Mouse (Mus musculus) cerebellum, postnatal 4 days (tissue): ENCODE measurements at regions not wholly inside any gene's neighbourhood (a gene's known extent, or its start where the extent isn't known, plus 50 kb on each side); places are given as distances from the start of the nearest gene placed in this dataset.

ENCODE experiments used
- DNase-seq, 2 experiments: peaks; one replicate each; pipeline ENCODE4 v3.0.0; 2022; ENCODE audit warnings: low spot score in 2 of 2, mixed read lengths in 1 of 2

- peak in 1 of 2 experiments; percentile 18 for DNase-seq
Observed at GRCm38 (mm10) chr5:112012505-112013164, 239.7 kb downstream of the Cryba4 start.

- DNase-seq = peak in 1 of 2 experiments; percentile 35
Observed at GRCm38 (mm10) chr5:112018925-112019324, 233.4 kb downstream of the Cryba4 start.

GRCm38 (mm10) chr5:112020882-112021281 is 231.4 kb downstream of the Cryba4 start:
- DNase-seq = peak in 1 of 2 experiments; percentile 74

- peak; percentile 40 to 74 for DNase-seq
Observed at GRCm38 (mm10) chr5:112029955-112030354, 222.4 kb downstream of the Cryba4 start.

GRCm38 (mm10) chr5:112032036-112032435 is 220.3 kb downstream of the Cryba4 start:
- DNase-seq = no peak

GRCm38 (mm10) chr5:112035426-112035825 is 216.9 kb downstream of the Cryba4 start:
- DNase-seq = no peak

- no peak for DNase-seq
Observed at GRCm38 (mm10) chr5:112037080-112037479, 215.2 kb downstream of the Cryba4 start.

- no peak for DNase-seq
Observed at GRCm38 (mm10) chr5:112039645-112040372, 212.5 kb downstream of the Cryba4 start.

GRCm38 (mm10) chr5:112040678-112041077 is 211.6 kb downstream of the Cryba4 start:
- DNase-seq = no peak

GRCm38 (mm10) chr5:112041285-112041684 is 211.0 kb downstream of the Cryba4 start:
- peak in 1 of 2 experiments; percentile 27 for DNase-seq

- no peak for DNase-seq
Observed at GRCm38 (mm10) chr5:112042236-112042635, 210.1 kb downstream of the Cryba4 start.

GRCm38 (mm10) chr5:112050046-112050782 is 202.1 kb downstream of the Cryba4 start:
- DNase-seq = no peak

- DNase-seq = peak in 1 of 2 experiments; percentile 37
Observed at GRCm38 (mm10) chr5:112050906-112051305, 201.4 kb downstream of the Cryba4 start.

- no peak for DNase-seq
Observed at GRCm38 (mm10) chr5:112051786-112052185, 200.5 kb downstream of the Cryba4 start.

- no peak for DNase-seq
Observed at GRCm38 (mm10) chr5:112053600-112054155, 198.6 kb downstream of the Cryba4 start.

- no peak for DNase-seq
Observed at GRCm38 (mm10) chr5:112055018-112055417, 197.3 kb downstream of the Cryba4 start.

GRCm38 (mm10) chr5:112069917-112070316 is 182.4 kb downstream of the Cryba4 start:
- DNase-seq = no peak

- DNase-seq = no peak
Observed at GRCm38 (mm10) chr5:112072456-112072855, 179.9 kb downstream of the Cryba4 start.

- DNase-seq = no peak
Observed at GRCm38 (mm10) chr5:112077097-112077496, 175.2 kb downstream of the Cryba4 start.

- DNase-seq = peak in 1 of 2 experiments; percentile 55
Observed at GRCm38 (mm10) chr5:112077840-112078600, 174.3 kb downstream of the Cryba4 start.

- no peak for DNase-seq
Observed at GRCm38 (mm10) chr5:112081006-112081405, 171.3 kb downstream of the Cryba4 start.
